Mouse (Mus musculus): ENCODE data around the gene Diablo.

The Diablo gene

GRCm38 (mm10) chr5:123501973-123502372 is 22.0 kb downstream of the Diablo start:
- no peak for DNase-seq (ENCODE audit: low spot score)

- no peak for DNase-seq (ENCODE audit: low spot score)
These were observed 24.3 kb downstream of the Diablo start for GRCm38 (mm10) chr5:123499717-123500116.

GRCm38 (mm10) chr5:123489935-123490334 is 34.0 kb downstream of the Diablo start:
- DNase-seq (ENCODE audit: low spot score): no peak

GRCm38 (mm10) chr5:123489112-123489785 is 34.7 kb downstream of the Diablo start, which contains the start of the genes Lrrc43 and Il31:
Gene Lrrc43 (plus strand): TSS chr5:123489305.
Gene Il31 (minus strand): TSS chr5:123489489.
- no peak for DNase-seq (ENCODE audit: low spot score)

- DNase-seq (ENCODE audit: low spot score): no peak
These were observed 36.1 kb downstream of the Diablo start for GRCm38 (mm10) chr5:123487659-123488395.

GRCm38 (mm10) chr5:123473817-123474216 is 50.2 kb downstream of the Diablo start:
- DNase-seq (ENCODE audit: low spot score): no peak

GRCm38 (mm10) chr5:123470784-123471400 is 53.1 kb downstream of the Diablo start:
- no peak for DNase-seq (ENCODE audit: low spot score)

- DNase-seq (ENCODE audit: low spot score): no peak
These were observed 59.3 kb downstream of the Diablo start for GRCm38 (mm10) chr5:123464638-123465037.

- DNase-seq (ENCODE audit: low spot score): no peak
These were observed 62.6 kb downstream of the Diablo start for GRCm38 (mm10) chr5:123461420-123461819.

All from yolk sac, embryonic 10.5 days (tissue).